Mouse (Mus musculus) stomach, adult 2 months (tissue): ENCODE results near the gene Olfr893. TPM values are rescaled to one million over a fixed set of nuclear protein-coding genes. Genes with fewer than 3 reads are reported as not detected.

ENCODE experiments used
- polyA plus RNA-seq: library from polyadenylated mRNA; depleted of rRNA; stranded (reverse); fragments of >200 nt; gene quantifications from 2 replicates; pipeline ENCODE4 v1.2.3, GENCODE M21; 2012; rRNA removed

The Olfr893 gene
- polyA plus RNA-seq: not detected in 2 replicates

GRCm38 (mm10) chr9:38208065-38208464, at the start of gene Olfr893:
Gene Olfr893 (plus strand): TSS chr9:38208365.

GRCm38 (mm10) chr9:38180721-38181120, 27.4 kb upstream of the Olfr893 start, which contains the start of gene Olfr891:
Gene Olfr891 (minus strand): TSS chr9:38180821.

GRCm38 (mm10) chr9:38217755-38218154, 9.6 kb downstream of the Olfr893 start, which contains the start of gene Olfr894:
Gene Olfr894 (plus strand): TSS chr9:38218055.

GRCm38 (mm10) chr9:38252474-38252873, 44.3 kb downstream of the Olfr893 start, which contains the start of gene Olfr143:
Gene Olfr143 (plus strand): TSS chr9:38252774.

Other genes starting within 250 kb of the Olfr893 start
- gene Olfr881, start 216.5 kb upstream of the Olfr893 start, polyA plus RNA-seq: not detected in 2 replicates
- gene Olfr883, start 182.6 kb upstream of the Olfr893 start, polyA plus RNA-seq: not detected in 2 replicates
- not detected in 2 replicates for gene Olfr884, start 161.8 kb upstream of the Olfr893 start, polyA plus RNA-seq
- gene Olfr885, start 147.0 kb upstream of the Olfr893 start, polyA plus RNA-seq: not detected in 2 replicates
- not detected in 2 replicates for gene Olfr887, start 124.3 kb upstream of the Olfr893 start, polyA plus RNA-seq
- gene Olfr888, start 100.2 kb upstream of the Olfr893 start, polyA plus RNA-seq: not detected in 2 replicates
- not detected in 2 replicates for gene Olfr889, start 93.2 kb upstream of the Olfr893 start, polyA plus RNA-seq
- gene Olfr890, start 65.8 kb upstream of the Olfr893 start, polyA plus RNA-seq: not detected in 2 replicates
- gene Olfr891, start 27.5 kb upstream of the Olfr893 start, polyA plus RNA-seq: not detected in 2 replicates
- gene Olfr894, start 9.7 kb downstream of the Olfr893 start, polyA plus RNA-seq: not detected in 2 replicates
- gene Olfr143, start 44.4 kb downstream of the Olfr893 start, polyA plus RNA-seq: not detected in 2 replicates
- not detected in 2 replicates for gene Olfr895, start 59.5 kb downstream of the Olfr893 start, polyA plus RNA-seq
- not detected in 2 replicates for gene Olfr896-ps1, start 82.7 kb downstream of the Olfr893 start, polyA plus RNA-seq
- gene Olfr25, start 120.7 kb downstream of the Olfr893 start, polyA plus RNA-seq: not detected in 2 replicates
- gene Olfr898, start 140.0 kb downstream of the Olfr893 start, polyA plus RNA-seq: not detected in 2 replicates
- not detected in 2 replicates for gene Olfr250, start 158.5 kb downstream of the Olfr893 start, polyA plus RNA-seq
- not detected in 2 replicates for gene Olfr251, start 168.7 kb downstream of the Olfr893 start, polyA plus RNA-seq
- not detected in 2 replicates for gene Olfr147, start 193.3 kb downstream of the Olfr893 start, polyA plus RNA-seq
- gene Olfr901, start 221.1 kb downstream of the Olfr893 start, polyA plus RNA-seq: not detected in 2 replicates
- gene Olfr902, start 239.3 kb downstream of the Olfr893 start, polyA plus RNA-seq: not detected in 2 replicates